Mouse (Mus musculus) midbrain, embryonic 14.5 days (tissue): Measurements from ENCODE around the gene Klf11. TPM values are rescaled to one million over a fixed set of nuclear protein-coding genes. Genes with fewer than 3 reads are reported as not detected.

ENCODE experiments used
- ATAC-seq: fragments of 200-750 bp; cut with Nextera tagmentation; 2 replicates; pipeline ENCODE4 v1.8.0; 2017; ENCODE audit warnings: moderate number of reproducible peaks, moderate library complexity; ENCODE audit not compliant: low FRiP score, low TSS enrichment
- DNase-seq: peaks from one replicate; pipeline ENCODE4 v3.0.0-alpha.2; 2015
- H3K27ac ChIP-seq: fragments of 300-500 bp; sonication (generic); replicated peaks from 2 replicates; pipeline ENCODE4 v1.5.1; 2014; ENCODE audit warnings: mild to moderate bottlenecking, low read depth, low read length, moderate library complexity
- H3K27me3 ChIP-seq: fragments of 300-500 bp; sonication (generic); 2 replicates; pipeline ENCODE4 v1.6.1; 2014; ENCODE audit warnings: low read length, control low read depth, mixed read lengths; ENCODE audit not compliant: control insufficient read depth, insufficient read depth
- H3K36me3 ChIP-seq: fragments of 300-500 bp; sonication (generic); 2 replicates; pipeline ENCODE4 v1.6.1; 2014; ENCODE audit warnings: low read length, control low read depth; ENCODE audit not compliant: control insufficient read depth, insufficient read depth
- H3K4me1 ChIP-seq: fragments of 300-500 bp; sonication (generic); 2 replicates; pipeline ENCODE4 v1.6.1; 2014; ENCODE audit warnings: mild to moderate bottlenecking, antibody characterized with exemption, low read length, control low read depth; ENCODE audit not compliant: control insufficient read depth, insufficient read depth
- H3K4me2 ChIP-seq: fragments of 300-500 bp; sonication (generic); 2 replicates; pipeline ENCODE4 v1.6.1; 2014; ENCODE audit warnings: mild to moderate bottlenecking, low read length, moderate library complexity
- H3K4me3 ChIP-seq: fragments of 300-500 bp; sonication (generic); replicated peaks from 2 replicates; pipeline ENCODE4 v1.5.1; 2014; ENCODE audit warnings: low read depth, low read length
- H3K9ac ChIP-seq: fragments of 300-500 bp; sonication (generic); replicated peaks from 2 replicates; pipeline ENCODE4 v1.6.1; 2014; ENCODE audit warnings: mild to moderate bottlenecking, low read length, moderate library complexity
- H3K9me3 ChIP-seq: fragments of 300-500 bp; sonication (generic); 2 replicates; pipeline ENCODE4 v1.6.1; 2016; ENCODE audit warnings: low read length, control low read depth, mixed read lengths; ENCODE audit not compliant: control insufficient read depth
- WGBS: fragments of 180-500 bp; shearing (Covaris S2); extraction: QIAGEN DNeasy Blood & Tissue Kit; methylation state at CpG from one replicate; pipeline ENCODE4 v1.1.7; 2014; 5-methylcytosine and 5-hydroxymethylcytosine counted together
- polyA plus RNA-seq: library from polyadenylated mRNA; unstranded; fragments of >200 nt; fragmentation: Nextera tagmentation; extraction: Ambion mirVana; gene quantifications from 2 replicates; pipeline ENCODE4 v1.2.1, GENCODE M21; 2014

Klf11 gene
- polyA plus RNA-seq, 1 experiment from 2014 or later = 21.9 TPM

- H3K27me3 ChIP-seq = no peaks in the 10 kb centered on the region
- no peak overlapping the region for H3K27ac ChIP-seq
- no peaks in the 10 kb centered on the region for H3K9me3 ChIP-seq
- H3K36me3 ChIP-seq = peaks cover 42% of the 10 kb centered on the region
- 92% methylated on average over 9 of the region's 9 CpGs for WGBS
- DNase-seq (no peak), ATAC-seq (no peak)
- H3K4me2 ChIP-seq = no peak overlapping the region
- H3K9ac ChIP-seq = no peak overlapping the region
- H3K4me3 ChIP-seq = no peak overlapping the region
- H3K4me1 ChIP-seq = peaks cover 17% of the 10 kb centered on the region
These were observed 8.8 kb downstream of the Klf11 start for GRCm38 (mm10) chr12:24659923-24660322.

- WGBS = 92% methylated on average over 4 of the region's 4 CpGs
- no peaks in the 10 kb centered on the region for H3K9me3 ChIP-seq
- H3K9ac ChIP-seq = no peak overlapping the region
- peaks cover 17% of the 10 kb centered on the region for H3K4me1 ChIP-seq
- no peak for DNase-seq
- H3K27me3 ChIP-seq = no peaks in the 10 kb centered on the region
- no peak overlapping the region for H3K4me3 ChIP-seq
- no peak for ATAC-seq
- H3K4me2 ChIP-seq = no peak overlapping the region
- peaks cover 30% of the 10 kb centered on the region for H3K36me3 ChIP-seq
- no peak overlapping the region for H3K27ac ChIP-seq
These were observed 10.0 kb downstream of the Klf11 start for GRCm38 (mm10) chr12:24661100-24661499.

- H3K9ac ChIP-seq = no peak overlapping the region
- no peak overlapping the region for H3K4me2 ChIP-seq
- ATAC-seq (no peak), DNase-seq (no peak)
- H3K4me1 ChIP-seq = peaks cover 7% of the 10 kb centered on the region; the same call in 1 of the 2 replicates
- H3K4me3 ChIP-seq = no peak overlapping the region
- H3K9me3 ChIP-seq = no peaks in the 10 kb centered on the region
- 88% methylated on average over 5 of the region's 5 CpGs for WGBS
- H3K36me3 ChIP-seq = peaks cover 21% of the 10 kb centered on the region
- H3K27ac ChIP-seq = no peak overlapping the region
- H3K27me3 ChIP-seq = no peaks in the 10 kb centered on the region
These were observed 11.1 kb downstream of the Klf11 start for GRCm38 (mm10) chr12:24662131-24662530.

- peak overlapping the region; percentile 94 for H3K4me2 ChIP-seq
- H3K27me3 ChIP-seq = peaks cover 23% of the 10 kb centered on the region
- WGBS = 21% methylated on average over 9 of the region's 9 CpGs
- H3K36me3 ChIP-seq = no peaks in the 10 kb centered on the region
- H3K27ac ChIP-seq = no peak overlapping the region
- peaks cover 12% of the 10 kb centered on the region; the same call in 1 of the 2 replicates for H3K4me1 ChIP-seq
- no peak for ATAC-seq
- peak overlapping the region; percentile 75 for H3K9ac ChIP-seq
- H3K4me3 ChIP-seq = peak overlapping the region; percentile 55
- H3K9me3 ChIP-seq = no peaks in the 10 kb centered on the region
- DNase-seq = peak; percentile 8
These were observed 29.0 kb downstream of the Klf11 start for GRCm38 (mm10) chr12:24680096-24680491.

- DNase-seq (peak; percentile 79), ATAC-seq (peak; percentile 67; the same call in 1 of the 2 replicates)
- Histone ChIP-seq H3K27me3 (peaks cover 23% of the 10 kb centered on the region), H3K9me3 (no peaks in the 10 kb centered on the region), H3K4me2 (peak overlapping the region; percentile 94), H3K27ac (no peak overlapping the region), H3K4me3 (peak overlapping the region; percentile 55), H3K9ac (peak overlapping the region; percentile 75), H3K4me1 (peaks cover 12% of the 10 kb centered on the region; the same call in 1 of the 2 replicates), H3K36me3 (no peaks in the 10 kb centered on the region)
- WGBS = 1% methylated on average over 55 of the region's 61 CpGs
These were observed 29.6 kb downstream of the Klf11 start for GRCm38 (mm10) chr12:24680492-24681285.

- Histone ChIP-seq H3K27me3 (peaks cover 23% of the 10 kb centered on the region), H3K4me1 (peaks cover 12% of the 10 kb centered on the region; the same call in 1 of the 2 replicates), H3K27ac (no peak within 1 kb of the TSS), H3K9ac (peak within 1 kb of the TSS; percentile 75), H3K4me2 (peak within 1 kb of the TSS; percentile 94), H3K36me3 (no peaks in the 10 kb centered on the region), H3K4me3 (peak within 1 kb of the TSS; percentile 55), H3K9me3 (no peaks in the 10 kb centered on the region)
- 2% methylated on average over 20 of the region's 20 CpGs for WGBS
- peak; percentile 54; the same call in 1 of the 2 replicates for ATAC-seq
- DNase-seq = peak; percentile 11
These were observed 30.4 kb downstream of the Klf11 start, which contains the start of gene Cys1 for GRCm38 (mm10) chr12:24681286-24682023. TSS of gene Cys1 (minus strand) at chr12:24681813.

GRCm38 (mm10) chr12:24682563-24682962 lies 31.5 kb downstream of the Klf11 start:
- no peaks in the 10 kb centered on the region for H3K9me3 ChIP-seq
- no peak overlapping the region for H3K4me3 ChIP-seq
- no peak overlapping the region for H3K9ac ChIP-seq
- DNase-seq (no peak), ATAC-seq (no peak)
- H3K4me2 ChIP-seq = no peak overlapping the region
- H3K4me1 ChIP-seq = peaks cover 12% of the 10 kb centered on the region; the same call in 1 of the 2 replicates
- peaks cover 23% of the 10 kb centered on the region for H3K27me3 ChIP-seq
- H3K27ac ChIP-seq = no peak overlapping the region
- 55% methylated on average over 8 of the region's 8 CpGs for WGBS
- H3K36me3 ChIP-seq = no peaks in the 10 kb centered on the region

- ATAC-seq = no peak
- H3K27ac ChIP-seq = no peak overlapping the region
- H3K4me2 ChIP-seq = no peak overlapping the region
- no peak overlapping the region for H3K9ac ChIP-seq
- 68% methylated on average over 7 of the region's 7 CpGs for WGBS
- peaks cover 23% of the 10 kb centered on the region for H3K27me3 ChIP-seq
- no peak overlapping the region for H3K4me3 ChIP-seq
- H3K36me3 ChIP-seq = no peaks in the 10 kb centered on the region
- H3K4me1 ChIP-seq = peaks cover 12% of the 10 kb centered on the region; the same call in 1 of the 2 replicates
- no peak for DNase-seq
- no peaks in the 10 kb centered on the region for H3K9me3 ChIP-seq
These were observed 32.4 kb downstream of the Klf11 start for GRCm38 (mm10) chr12:24683461-24683860.
